Mouse (Mus musculus) intestine, embryonic 15.5 days (tissue): ENCODE data around the gene Susd2. TPM values are rescaled to one million over a fixed set of nuclear protein-coding genes. Genes with fewer than 3 reads are reported as not detected.

Experiments used
- ATAC-seq: fragments of 200-750 bp; cut with Nextera tagmentation; 2 replicates; pipeline ENCODE4 v1.8.0; 2017; ENCODE audit warnings: moderate TSS enrichment, moderate library complexity
- H3K27ac ChIP-seq: fragments of 300-500 bp; sonication (generic); 2 replicates; pipeline ENCODE4 v1.5.1; 2015; ENCODE audit warnings: mild to moderate bottlenecking, inconsistent platforms
- H3K27me3 ChIP-seq: fragments of 300-500 bp; sonication (generic); replicated peaks from 2 replicates; pipeline ENCODE4 v1.6.1; 2015; ENCODE audit warnings: inconsistent platforms
- H3K36me3 ChIP-seq: fragments of 300-500 bp; sonication (generic); 2 replicates; pipeline ENCODE4 v1.6.1; 2015; ENCODE audit warnings: inconsistent platforms
- H3K4me1 ChIP-seq: fragments of 300-500 bp; sonication (generic); replicated peaks from 2 replicates; pipeline ENCODE4 v1.6.1; 2015; ENCODE audit warnings: inconsistent platforms
- H3K4me2 ChIP-seq: fragments of 300-500 bp; sonication (generic); replicated peaks from 2 replicates; pipeline ENCODE4 v1.6.1; 2015; ENCODE audit warnings: mild to moderate bottlenecking, inconsistent platforms
- H3K4me3 ChIP-seq: fragments of 300-500 bp; sonication (generic); replicated peaks from 2 replicates; pipeline ENCODE4 v1.5.1; 2015; ENCODE audit warnings: inconsistent platforms
- H3K9ac ChIP-seq: fragments of 300-500 bp; sonication (generic); 2 replicates; pipeline ENCODE4 v1.6.1; 2015; ENCODE audit warnings: inconsistent platforms
- H3K9me3 ChIP-seq: fragments of 300-500 bp; sonication (generic); 2 replicates; pipeline ENCODE4 v1.6.1; 2016; ENCODE audit warnings: inconsistent platforms
- WGBS: fragments of 180-500 bp; shearing (Covaris S2); methylation state at CpG from one replicate; pipeline ENCODE4 v1.1.7; 2015; 5-methylcytosine and 5-hydroxymethylcytosine counted together
- polyA plus RNA-seq: library from polyadenylated mRNA; unstranded; fragments of >200 nt; fragmentation: Nextera tagmentation; extraction: Ambion mirVana; gene quantifications from 2 replicates; pipeline ENCODE4 v1.2.1, GENCODE M21; 2015

Susd2 gene
- polyA plus RNA-seq, 1 experiment from 2014 or later = 13.9 TPM

DNA sequence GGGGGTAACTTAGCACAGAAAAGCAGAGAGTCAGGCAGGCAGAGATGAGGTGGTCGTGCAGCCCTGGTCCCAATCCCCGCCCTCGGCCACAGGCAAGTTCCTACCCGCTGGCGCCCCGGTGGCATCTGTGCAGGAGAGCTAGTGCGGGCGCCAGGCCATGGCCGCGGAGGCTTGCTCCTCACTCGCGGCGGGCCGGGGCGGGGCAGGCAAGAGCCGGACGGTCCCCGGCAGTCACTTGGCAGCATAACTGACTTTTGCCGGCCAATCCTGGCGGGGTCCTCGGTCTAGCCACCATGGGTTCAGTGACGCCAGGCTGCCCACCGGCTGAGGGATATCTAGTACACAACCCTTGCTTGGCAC is 24.1 kb upstream of the Susd2 start:
- peaks cover 14% of the 10 kb centered on the region for H3K4me1 ChIP-seq
- peak; percentile 83 for ATAC-seq
- H3K9me3 ChIP-seq = no peaks in the 10 kb centered on the region
- peak overlapping the region; percentile 63 for H3K4me3 ChIP-seq
- H3K4me2 ChIP-seq = peak overlapping the region; percentile 92
- H3K9ac ChIP-seq = peak overlapping the region; percentile 76
- no peaks in the 10 kb centered on the region for H3K27me3 ChIP-seq
- peak overlapping the region; percentile 82 for H3K27ac ChIP-seq
- WGBS = under 1% methylated on average over 23 of the region's 23 CpGs
- peaks cover 11% of the 10 kb centered on the region; the same call in 1 of the 2 replicates for H3K36me3 ChIP-seq

DNA sequence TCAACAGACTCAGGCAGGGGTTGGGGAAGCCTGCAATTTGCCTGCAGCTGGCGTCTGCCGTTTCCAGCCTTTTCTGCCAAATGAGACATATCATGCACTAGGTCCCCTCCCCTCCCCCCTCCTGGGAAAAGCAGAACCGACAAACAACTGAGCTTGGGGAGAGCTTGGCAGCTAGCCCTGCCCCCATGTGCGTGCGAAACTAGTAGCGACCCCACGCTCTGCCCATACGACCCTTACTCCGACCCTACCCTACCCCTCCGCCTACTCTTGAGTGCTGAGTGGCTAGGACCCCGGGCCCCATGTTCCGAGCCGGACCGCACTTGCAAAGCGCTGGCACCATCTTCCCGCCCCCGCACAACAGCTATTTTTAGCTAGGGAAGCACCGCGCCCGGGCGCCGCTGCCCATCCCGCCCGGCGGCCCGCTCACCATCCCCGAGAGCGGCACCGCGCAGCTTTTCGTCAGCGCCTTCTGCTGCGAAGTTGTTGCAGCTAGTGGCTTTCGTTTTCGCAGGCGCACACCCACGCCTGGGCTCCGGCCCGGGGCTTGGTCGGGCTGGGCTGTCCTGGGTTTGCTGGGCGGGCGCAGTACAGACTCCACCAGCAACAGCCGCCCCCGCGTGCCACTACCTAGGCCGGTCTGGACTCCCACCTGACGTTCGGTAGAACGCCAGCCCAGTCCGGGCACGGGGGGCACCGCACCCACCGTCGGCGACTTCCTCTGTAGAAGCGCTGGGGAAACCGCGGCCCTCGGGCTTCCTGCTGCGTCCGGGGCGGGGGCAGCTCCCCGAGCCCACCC is 23.5 kb upstream of the Susd2 start:
- peak; percentile 88 for ATAC-seq

DNA sequence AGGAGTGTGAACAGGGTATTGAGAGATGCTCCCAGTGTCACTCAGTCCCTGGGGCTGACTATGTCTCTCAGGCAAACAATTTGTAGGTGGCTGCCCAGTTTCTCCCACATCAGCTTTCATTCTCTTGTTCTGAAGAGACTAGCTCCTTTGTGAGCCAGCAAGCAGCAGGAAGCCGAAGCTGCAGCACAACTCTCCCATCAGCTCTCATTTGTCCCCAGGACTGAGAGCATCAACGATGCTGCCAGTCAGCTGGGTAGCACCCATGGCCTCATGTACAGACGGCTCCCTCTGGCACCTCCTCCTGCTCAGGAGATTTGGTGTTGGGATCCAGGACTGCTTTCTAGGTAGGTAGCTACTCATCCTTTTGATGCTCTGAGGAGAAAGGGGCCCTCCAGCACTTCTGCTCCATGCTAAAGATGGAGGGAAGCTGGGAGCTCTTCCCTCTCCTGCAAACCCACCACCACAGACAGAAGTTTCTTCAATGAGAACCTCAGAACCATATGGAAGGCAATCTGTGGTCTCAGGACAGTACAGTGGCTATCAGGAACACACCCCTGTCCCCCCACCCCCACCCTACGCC is 22.7 kb upstream of the Susd2 start:
- no peaks in the 10 kb centered on the region for H3K27me3 ChIP-seq
- ATAC-seq = no peak
- peaks cover 21% of the 10 kb centered on the region for H3K36me3 ChIP-seq
- H3K9ac ChIP-seq = peak overlapping the region; percentile 76
- peaks cover 14% of the 10 kb centered on the region for H3K4me1 ChIP-seq
- peak overlapping the region; percentile 82 for H3K27ac ChIP-seq
- peak overlapping the region; percentile 92 for H3K4me2 ChIP-seq
- H3K4me3 ChIP-seq = peak overlapping the region; percentile 63
- H3K9me3 ChIP-seq = no peaks in the 10 kb centered on the region
- WGBS = 50% methylated on average over 4 of the region's 4 CpGs

More for the DNA sequence above, 23.5 kb upstream of the Susd2 start:
- H3K27me3 ChIP-seq = no peaks in the 10 kb centered on the region
- H3K9ac ChIP-seq = peak overlapping the region; percentile 76
- H3K4me2 ChIP-seq = peak overlapping the region; percentile 92
- peak overlapping the region; percentile 63 for H3K4me3 ChIP-seq
- no peaks in the 10 kb centered on the region for H3K9me3 ChIP-seq
- peaks cover 14% of the 10 kb centered on the region for H3K4me1 ChIP-seq
- H3K36me3 ChIP-seq = peaks cover 14% of the 10 kb centered on the region
- H3K27ac ChIP-seq = peak overlapping the region; percentile 82
- 1% methylated on average over 63 of the region's 63 CpGs for WGBS

DNA sequence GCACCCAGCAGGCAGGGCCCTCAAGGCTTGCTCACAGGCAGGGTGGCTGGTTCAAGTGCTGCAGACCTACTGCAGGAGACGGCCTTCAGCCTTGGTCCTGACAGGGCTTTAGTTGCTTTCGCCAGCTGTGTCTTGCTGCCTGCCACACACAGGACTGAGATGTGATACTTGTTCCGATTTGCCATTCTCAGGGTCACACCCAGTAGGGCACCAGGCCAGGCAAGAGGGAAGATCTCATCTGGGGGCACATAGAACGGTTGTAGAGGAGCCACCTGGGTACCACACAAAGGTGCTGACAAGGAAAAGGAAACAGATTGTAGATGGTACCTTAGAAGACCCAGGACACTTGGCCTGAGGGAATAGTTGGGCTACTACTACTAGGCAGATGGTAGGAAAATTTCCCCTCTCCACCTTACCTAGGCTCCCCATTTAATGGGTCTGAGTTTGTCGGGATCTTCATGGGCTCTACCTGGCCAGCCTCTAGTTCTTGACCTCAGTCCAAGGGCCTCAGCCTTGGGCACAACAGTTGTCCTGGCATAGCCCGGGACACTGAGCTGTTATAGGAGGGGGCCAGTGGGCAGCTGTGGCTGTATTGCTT is 21.0 kb upstream of the Susd2 start:
- H3K27me3 ChIP-seq = no peaks in the 10 kb centered on the region
- H3K4me3 ChIP-seq = no peak overlapping the region
- no peak overlapping the region for H3K4me2 ChIP-seq
- ATAC-seq = no peak
- no peak overlapping the region for H3K27ac ChIP-seq
- 92% methylated on average over 6 of the region's 6 CpGs for WGBS
- peaks cover 14% of the 10 kb centered on the region for H3K4me1 ChIP-seq
- no peak overlapping the region for H3K9ac ChIP-seq
- peaks cover 25% of the 10 kb centered on the region; the same call in 1 of the 2 replicates for H3K36me3 ChIP-seq
- no peaks in the 10 kb centered on the region for H3K9me3 ChIP-seq

- H3K36me3 ChIP-seq = peaks cover 31% of the 10 kb centered on the region
- 93% methylated on average over 4 of the region's 4 CpGs for WGBS
- no peak overlapping the region for H3K27ac ChIP-seq
- no peak overlapping the region for H3K4me3 ChIP-seq
- no peaks in the 10 kb centered on the region for H3K27me3 ChIP-seq
- H3K4me2 ChIP-seq = no peak overlapping the region
- H3K9me3 ChIP-seq = no peaks in the 10 kb centered on the region
- H3K9ac ChIP-seq = no peak overlapping the region
- H3K4me1 ChIP-seq = peaks cover 10% of the 10 kb centered on the region
- no peak for ATAC-seq
Measured at GRCm38 (mm10) chr10:75662575-75662974, 18.8 kb upstream of the Susd2 start.

GRCm38 (mm10) chr10:75661876-75662275 is 18.1 kb upstream of the Susd2 start:
- no peak overlapping the region for H3K4me2 ChIP-seq
- no peaks in the 10 kb centered on the region for H3K9me3 ChIP-seq
- H3K4me1 ChIP-seq = peaks cover 10% of the 10 kb centered on the region
- H3K9ac ChIP-seq = no peak overlapping the region
- H3K4me3 ChIP-seq = no peak overlapping the region
- no peak for ATAC-seq
- 85% methylated on average over 3 of the region's 3 CpGs for WGBS
- H3K27me3 ChIP-seq = no peaks in the 10 kb centered on the region
- no peak overlapping the region for H3K27ac ChIP-seq
- peaks cover 38% of the 10 kb centered on the region for H3K36me3 ChIP-seq

DNA sequence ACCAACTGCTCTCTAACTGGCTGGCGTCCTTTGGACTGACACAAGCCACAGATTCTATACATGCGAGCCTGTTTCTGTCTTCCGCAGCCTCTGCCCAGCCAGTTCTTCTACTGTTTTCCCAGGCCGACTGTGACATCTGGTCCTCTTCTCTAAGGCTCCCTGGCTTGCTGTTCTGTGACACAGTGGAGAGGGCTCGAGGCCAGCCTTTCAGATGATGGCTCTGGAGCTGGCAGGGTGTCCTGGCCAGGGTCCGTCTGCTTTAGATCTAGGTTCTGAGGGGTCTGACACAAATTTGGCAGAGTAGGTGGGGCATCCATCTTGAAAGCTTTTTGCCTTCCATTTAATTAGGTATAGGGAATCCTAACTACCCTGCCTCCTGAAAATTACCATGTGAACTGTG is 17.6 kb upstream of the Susd2 start:
- Histone ChIP-seq H3K4me3 (no peak overlapping the region), H3K9me3 (no peaks in the 10 kb centered on the region), H3K36me3 (peaks cover 41% of the 10 kb centered on the region), H3K4me2 (no peak overlapping the region), H3K27me3 (no peaks in the 10 kb centered on the region), H3K9ac (no peak overlapping the region), H3K27ac (no peak overlapping the region), H3K4me1 (peaks cover 5% of the 10 kb centered on the region)
- WGBS = 74% methylated on average over 6 of the region's 6 CpGs
- ATAC-seq = no peak

DNA sequence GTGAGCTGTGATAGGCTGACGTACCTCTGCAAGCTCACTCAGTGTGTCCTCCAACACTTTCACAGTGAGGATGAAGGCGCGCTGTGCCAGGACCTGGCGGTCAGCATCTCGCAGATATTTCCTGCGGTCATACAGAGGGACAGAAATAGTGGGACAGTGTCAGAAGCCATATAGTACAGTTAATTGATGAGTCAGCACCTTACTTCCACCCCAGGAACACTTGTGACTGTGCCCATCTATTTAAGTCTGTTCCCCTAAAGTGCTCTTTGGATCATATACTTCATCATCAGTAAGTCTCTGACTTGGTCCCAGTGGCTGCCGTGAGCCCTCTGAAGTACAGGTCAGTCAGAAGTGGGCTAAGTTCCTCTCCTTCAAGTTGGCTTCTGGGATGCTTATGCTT is 14.0 kb upstream of the Susd2 start:
- H3K9ac ChIP-seq = no peak overlapping the region
- H3K4me2 ChIP-seq = no peak overlapping the region
- H3K4me1 ChIP-seq = no peaks in the 10 kb centered on the region
- 94% methylated on average over 7 of the region's 7 CpGs for WGBS
- no peak overlapping the region for H3K27ac ChIP-seq
- H3K27me3 ChIP-seq = no peaks in the 10 kb centered on the region
- ATAC-seq = no peak
- no peak overlapping the region for H3K4me3 ChIP-seq
- no peaks in the 10 kb centered on the region for H3K9me3 ChIP-seq
- H3K36me3 ChIP-seq = peaks cover 49% of the 10 kb centered on the region

- no peak overlapping the region for H3K4me2 ChIP-seq
- no peak overlapping the region for H3K27ac ChIP-seq
- ATAC-seq = no peak
- WGBS = 97% methylated on average over 5 of the region's 5 CpGs
- H3K9me3 ChIP-seq = no peaks in the 10 kb centered on the region
- no peaks in the 10 kb centered on the region for H3K4me1 ChIP-seq
- no peak overlapping the region for H3K9ac ChIP-seq
- H3K27me3 ChIP-seq = no peaks in the 10 kb centered on the region
- H3K36me3 ChIP-seq = peaks cover 50% of the 10 kb centered on the region
- no peak overlapping the region for H3K4me3 ChIP-seq
Measured at GRCm38 (mm10) chr10:75657165-75657564, 13.4 kb upstream of the Susd2 start.

- Histone ChIP-seq H3K9me3 (no peaks in the 10 kb centered on the region), H3K36me3 (peaks cover 41% of the 10 kb centered on the region), H3K4me2 (no peak overlapping the region), H3K27ac (no peak overlapping the region), H3K4me1 (no peaks in the 10 kb centered on the region; the same call in 1 of the 2 replicates), H3K27me3 (no peaks in the 10 kb centered on the region), H3K9ac (no peak overlapping the region), H3K4me3 (no peak overlapping the region)
- WGBS = 86% methylated on average over 4 of the region's 4 CpGs
- ATAC-seq = no peak
Measured at GRCm38 (mm10) chr10:75654053-75654452, 10.2 kb upstream of the Susd2 start.

DNA sequence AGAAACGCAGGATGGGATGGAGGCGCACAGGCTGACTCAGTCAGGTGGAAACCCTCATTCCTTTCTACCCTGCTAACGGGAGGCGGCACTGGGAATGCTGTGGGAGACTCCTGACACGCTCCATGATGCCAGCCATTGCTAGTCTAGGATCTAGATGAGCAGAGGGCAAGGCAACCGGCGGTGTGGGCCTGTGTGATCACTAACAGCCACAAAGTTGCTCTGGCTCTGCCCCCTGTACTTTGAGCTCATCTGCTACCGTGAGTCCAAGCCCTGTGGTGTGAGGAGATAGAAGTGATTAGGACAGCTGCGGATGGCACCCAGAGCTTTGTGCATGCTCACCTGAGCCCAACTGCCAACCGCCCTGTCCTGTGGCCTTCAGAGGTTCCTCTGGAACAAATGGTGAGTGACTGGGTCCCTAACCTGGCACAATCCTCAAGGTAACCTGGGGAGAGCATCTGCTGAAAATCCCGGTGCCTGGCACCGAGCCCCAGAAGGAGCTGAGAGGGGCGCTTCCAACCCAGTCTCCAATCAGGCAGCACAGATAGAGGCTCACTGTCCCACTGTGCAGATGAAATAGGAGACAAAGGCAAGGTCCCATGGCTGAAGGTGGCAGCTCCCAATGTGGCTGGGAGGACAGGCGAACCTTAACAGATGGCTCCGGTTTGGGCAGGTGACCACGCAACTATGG is 7.7 kb upstream of the Susd2 start:
- ATAC-seq = no peak
- H3K36me3 ChIP-seq = peaks cover 24% of the 10 kb centered on the region

GRCm38 (mm10) chr10:75650306-75650902 is 6.6 kb upstream of the Susd2 start:
- WGBS = 90% methylated on average over 6 of the region's 6 CpGs
- Histone ChIP-seq H3K36me3 (peaks cover 21% of the 10 kb centered on the region), H3K4me1 (no peaks in the 10 kb centered on the region; the same call in 1 of the 2 replicates), H3K27me3 (no peaks in the 10 kb centered on the region), H3K9me3 (no peaks in the 10 kb centered on the region), H3K9ac (no peak overlapping the region), H3K27ac (no peak overlapping the region), H3K4me3 (no peak overlapping the region), H3K4me2 (no peak overlapping the region)
- ATAC-seq = no peak

More for the DNA sequence above, 7.7 kb upstream of the Susd2 start:
- Histone ChIP-seq H3K27me3 (no peaks in the 10 kb centered on the region), H3K4me2 (no peak overlapping the region), H3K27ac (no peak overlapping the region), H3K4me1 (no peaks in the 10 kb centered on the region; the same call in 1 of the 2 replicates), H3K9ac (no peak overlapping the region), H3K9me3 (no peaks in the 10 kb centered on the region), H3K4me3 (no peak overlapping the region)
- WGBS = 91% methylated on average over 16 of the region's 16 CpGs
